ENCODE assay signal across 19 mouse cellular contexts in genomic region chr1:127373559-127373958, GRCm38 (mm10).
DNase-seq lines count a peak whose midpoint lies in the region; ATAC-seq and TF ChIP-seq lines count a peak whose summit lies in the region.
"Had no signal": no experiment of that assay in that cellular context is flagged by ENCODE, and none has a peak within 500 bp of the region (broad histone marks: within the 10 kb centered on the region; RNA-seq: fewer than 3 reads in every experiment).

No protein-coding gene starts in this region.

- ATAC-seq in forebrain, embryonic 11.5 days (replicated peaks; ENCODE audit: low FRiP score) = no peak
- ATAC-seq in forebrain, embryonic 14.5 days = no peak
- no peak for ATAC-seq in hindbrain, embryonic 16.5 days
- no peak for ATAC-seq in midbrain, postnatal 0 days (ENCODE audit: low FRiP score)
- no peak for ATAC-seq in lung, postnatal 0 days
- ATAC-seq: liver, postnatal 0 days had no signal

- TF ChIP-seq CTCF in brain, embryonic 14.5 days (IDR thresholded peaks at IDR 0.05; ENCODE audit: borderline replicate concordance, extremely low read depth, insufficient read depth, insufficient read length) = no peak
- TF ChIP-seq CTCF in midbrain, postnatal 0 days (IDR thresholded peaks at IDR 0.05) = no peak
- TF ChIP-seq CTCF in lung, postnatal 0 days (IDR thresholded peaks at IDR 0.05) = no peak

- no peak for TF ChIP-seq EP300 in lung, postnatal 0 days (IDR thresholded peaks at IDR 0.05)

- WGBS in forebrain, embryonic 11.5 days = 54% methylated on average over 5 of the region's 5 CpGs
- 42% methylated on average over 5 of the region's 5 CpGs for WGBS in forebrain, embryonic 14.5 days
- 38% methylated on average over 5 of the region's 5 CpGs for WGBS in hindbrain, embryonic 16.5 days
- 23% methylated on average over 5 of the region's 5 CpGs for WGBS in midbrain, postnatal 0 days
- WGBS in lung, postnatal 0 days = 79% methylated on average over 5 of the region's 5 CpGs

- no peak overlapping the region for H3K4me3 ChIP-seq in forebrain, embryonic 11.5 days (ENCODE audit: low read depth, low read length)
- H3K4me3 ChIP-seq in forebrain, embryonic 14.5 days (ENCODE audit: low read depth, low read length) = no peak overlapping the region
- H3K4me3 ChIP-seq in hindbrain, embryonic 16.5 days (ENCODE audit: low read length) = no peak overlapping the region
- no peak overlapping the region for H3K4me3 ChIP-seq in midbrain, postnatal 0 days (ENCODE audit: low read depth, low read length)
- H3K4me3 ChIP-seq in lung, postnatal 0 days (ENCODE audit: low read depth, low read length) = no peak overlapping the region
- H3K4me3 ChIP-seq: embryonic facial prominence, embryonic 12.5 days; erythroblast, embryonic 14.5 days; heart, embryonic 10.5 days; limb, embryonic 10.5 days had no signal

- H3K36me3 ChIP-seq in forebrain, embryonic 11.5 days (ENCODE audit: control insufficient read depth, insufficient read depth, low read length) = no peaks in the 10 kb centered on the region
- H3K36me3 ChIP-seq in forebrain, embryonic 14.5 days (ENCODE audit: control insufficient read depth, insufficient read depth, low read length) = no peaks in the 10 kb centered on the region
- H3K36me3 ChIP-seq in hindbrain, embryonic 16.5 days (ENCODE audit: control insufficient read depth, insufficient read depth, low read length) = no peaks in the 10 kb centered on the region
- no peaks in the 10 kb centered on the region for H3K36me3 ChIP-seq in midbrain, postnatal 0 days (ENCODE audit: insufficient read depth, low read length)
- H3K36me3 ChIP-seq in lung, postnatal 0 days (ENCODE audit: insufficient read depth, low read length) = no peaks in the 10 kb centered on the region
- H3K36me3 ChIP-seq: limb, embryonic 10.5 days had no signal

- DNase-seq in forebrain, embryonic 11.5 days (ENCODE audit: low spot score) = peak; percentile 42
- DNase-seq in forebrain, embryonic 14.5 days (ENCODE audit: low spot score) = no peak
- peak; percentile 59 for DNase-seq in brain, embryonic 14.5 days (ENCODE audit: low read depth)
- peak; percentile 53 for DNase-seq in midbrain, postnatal 0 days (ENCODE audit: low spot score)
- DNase-seq in retina, embryonic 14.5 days (ENCODE audit: low spot score) = no peak
- DNase-seq in lung, postnatal 0 days (ENCODE audit: low spot score) = no peak
- no peak for DNase-seq in lung, adult 18-20 months
- DNase-seq: adrenal gland, adult 2 months; cerebellum, adult 9-10 months; gastrocnemius, postnatal 14 days; kidney, adult 8-10 months; kidney, postnatal 14 days; liver, postnatal 0 days; thymus, postnatal 36 days had no signal

- H3K4me1 ChIP-seq in forebrain, embryonic 11.5 days (replicated peaks; ENCODE audit: control insufficient read depth, insufficient read depth, low read length) = no peaks in the 10 kb centered on the region
- 0 out of 2 replicates have a peak, but pooled peaks cover 3% of the 10 kb centered on the region for H3K4me1 ChIP-seq in forebrain, embryonic 14.5 days (ENCODE audit: control insufficient read depth, insufficient read depth, low read length)
- H3K4me1 ChIP-seq in hindbrain, embryonic 16.5 days (ENCODE audit: control insufficient read depth, insufficient read depth, low read depth, low read length) = peaks cover 6% of the 10 kb centered on the region
- no peaks in the 10 kb centered on the region; the same call in 1 of the 2 replicates for H3K4me1 ChIP-seq in midbrain, postnatal 0 days (ENCODE audit: insufficient read depth, low read length)
- H3K4me1 ChIP-seq in lung, postnatal 0 days (ENCODE audit: insufficient read depth, low read depth, low read length) = no peaks in the 10 kb centered on the region
- H3K4me1 ChIP-seq: embryonic facial prominence, embryonic 12.5 days had no signal

- H3K27me3 ChIP-seq in forebrain, embryonic 11.5 days (ENCODE audit: control insufficient read depth, insufficient read depth, low read length) = no peaks in the 10 kb centered on the region
- no peaks in the 10 kb centered on the region for H3K27me3 ChIP-seq in forebrain, embryonic 14.5 days (replicated peaks; ENCODE audit: control insufficient read depth, insufficient read depth, low read length)
- no peaks in the 10 kb centered on the region for H3K27me3 ChIP-seq in hindbrain, embryonic 16.5 days (replicated peaks; ENCODE audit: control insufficient read depth, insufficient read depth, low read length)
- no peaks in the 10 kb centered on the region for H3K27me3 ChIP-seq in midbrain, postnatal 0 days (ENCODE audit: insufficient read depth, low read length)
- H3K27me3 ChIP-seq in lung, postnatal 0 days (replicated peaks; ENCODE audit: insufficient read depth, low read length) = no peaks in the 10 kb centered on the region
- H3K27me3 ChIP-seq: embryonic facial prominence, embryonic 12.5 days had no signal

- no peak overlapping the region for H3K27ac ChIP-seq in forebrain, embryonic 11.5 days (ENCODE audit: low read depth, low read length)
- H3K27ac ChIP-seq in forebrain, embryonic 14.5 days (ENCODE audit: low read depth, low read length) = no peak overlapping the region
- peak overlapping the region; percentile 29 for H3K27ac ChIP-seq in hindbrain, embryonic 16.5 days (ENCODE audit: low read depth, low read length)
- no peak overlapping the region for H3K27ac ChIP-seq in midbrain, postnatal 0 days (ENCODE audit: low read depth, low read length)
- no peak overlapping the region for H3K27ac ChIP-seq in lung, postnatal 0 days (ENCODE audit: low read length)
- H3K27ac ChIP-seq: embryonic facial prominence, embryonic 12.5 days; heart, embryonic 10.5 days; limb, embryonic 10.5 days had no signal

- no peaks in the 10 kb centered on the region for H3K9me3 ChIP-seq in forebrain, embryonic 11.5 days (ENCODE audit: control insufficient read depth, low read length)
- no peaks in the 10 kb centered on the region for H3K9me3 ChIP-seq in forebrain, embryonic 14.5 days (replicated peaks; ENCODE audit: control insufficient read depth, low read length)
- H3K9me3 ChIP-seq in hindbrain, embryonic 16.5 days (ENCODE audit: control insufficient read depth, low read length) = no peaks in the 10 kb centered on the region
- no peaks in the 10 kb centered on the region for H3K9me3 ChIP-seq in midbrain, postnatal 0 days (ENCODE audit: low read length)
- no peaks in the 10 kb centered on the region for H3K9me3 ChIP-seq in lung, postnatal 0 days (ENCODE audit: low read length)
- H3K9me3 ChIP-seq: embryonic facial prominence, embryonic 12.5 days; heart, embryonic 10.5 days; limb, embryonic 10.5 days had no signal

- TF ChIP-seq POLR2A in brain, embryonic 14.5 days (IDR thresholded peaks at IDR 0.05; ENCODE audit: borderline replicate concordance, extremely low read depth, insufficient read depth, insufficient read length, poor library complexity, severe bottlenecking) = no peak

- H3K4me2 ChIP-seq in forebrain, embryonic 11.5 days (ENCODE audit: low read depth, low read length, severe bottlenecking) = no peak overlapping the region
- H3K4me2 ChIP-seq in forebrain, embryonic 14.5 days (ENCODE audit: low read length) = no peak overlapping the region
- H3K4me2 ChIP-seq in hindbrain, embryonic 16.5 days (ENCODE audit: low read length) = no peak overlapping the region
- no peak overlapping the region for H3K4me2 ChIP-seq in midbrain, postnatal 0 days (ENCODE audit: low read depth, low read length, poor library complexity, severe bottlenecking)
- H3K4me2 ChIP-seq in lung, postnatal 0 days (replicated peaks; ENCODE audit: low read depth, low read length) = no peak overlapping the region
- H3K4me2 ChIP-seq: embryonic facial prominence, embryonic 12.5 days had no signal

- H3K9ac ChIP-seq in forebrain, embryonic 11.5 days (ENCODE audit: low read length) = no peak overlapping the region
- no peak overlapping the region for H3K9ac ChIP-seq in forebrain, embryonic 14.5 days (ENCODE audit: low read length)
- H3K9ac ChIP-seq in hindbrain, embryonic 16.5 days (ENCODE audit: low read depth, low read length) = no peak overlapping the region
- no peak overlapping the region for H3K9ac ChIP-seq in midbrain, postnatal 0 days (replicated peaks; ENCODE audit: low read length, poor library complexity, severe bottlenecking)
- H3K9ac ChIP-seq in lung, postnatal 0 days (replicated peaks; ENCODE audit: low read depth) = no peak overlapping the region
- H3K9ac ChIP-seq: embryonic facial prominence, embryonic 12.5 days; liver, postnatal 0 days had no signal

Comparison
In these comparisons a context has a peak if more than half of its experiments do, and no peak if none do; other contexts are left out.
1. DNase-seq: peak in forebrain, embryonic 11.5 days (single experiment), brain, embryonic 14.5 days (single experiment) and midbrain, postnatal 0 days (single experiment); none in forebrain, embryonic 14.5 days (single experiment), retina, embryonic 14.5 days (single experiment), lung, postnatal 0 days (single experiment) and lung, adult 18-20 months (0 of 2).